Mouse (Mus musculus): ENCODE data around the gene Hrg. TPM values are rescaled to one million over a fixed set of nuclear protein-coding genes. Genes with fewer than 3 reads are reported as not detected.
"Not testable (repeated sequence)": the region's sequence is repeated elsewhere in the genome, so short reads cannot be mapped to it uniquely, and the experiment has no call there.

The Hrg gene
- polyA plus RNA-seq, 1 experiment from 2014 or later = 0.32 TPM

- not testable (repeated sequence) for H3K27ac ChIP-seq (ENCODE audit: low read depth, low read length); H3K4me1 ChIP-seq (replicated peaks; ENCODE audit: control insufficient read depth, insufficient read depth, low read length); H3K4me3 ChIP-seq (ENCODE audit: low read depth, low read length); DNase-seq (ENCODE audit: low spot score); ATAC-seq (replicated peaks; ENCODE audit: low FRiP score); H3K9ac ChIP-seq (ENCODE audit: low read length); H3K9me3 ChIP-seq (ENCODE audit: control insufficient read depth, low read length); H3K4me2 ChIP-seq (ENCODE audit: low read depth, low read length, severe bottlenecking); H3K36me3 ChIP-seq (ENCODE audit: control insufficient read depth, insufficient read depth, low read length); H3K27me3 ChIP-seq (ENCODE audit: control insufficient read depth, insufficient read depth, low read length)
Measured at GRCm38 (mm10) chr16:22941825-22942476, 8.9 kb upstream of the Hrg start.

GRCm38 (mm10) chr16:22947371-22947770 lies 3.5 kb upstream of the Hrg start:
- no peak for ATAC-seq (replicated peaks; ENCODE audit: low FRiP score)
- Histone ChIP-seq H3K27ac (ENCODE audit: low read depth, low read length) (no peak overlapping the region), H3K9me3 (ENCODE audit: control insufficient read depth, low read length) (no peaks in the 10 kb centered on the region), H3K4me3 (ENCODE audit: low read depth, low read length) (no peak overlapping the region), H3K27me3 (ENCODE audit: control insufficient read depth, insufficient read depth, low read length) (no peaks in the 10 kb centered on the region), H3K4me1 (replicated peaks; ENCODE audit: control insufficient read depth, insufficient read depth, low read length) (no peaks in the 10 kb centered on the region), H3K36me3 (ENCODE audit: control insufficient read depth, insufficient read depth, low read length) (no peaks in the 10 kb centered on the region), H3K9ac (ENCODE audit: low read length) (no peak overlapping the region), H3K4me2 (ENCODE audit: low read depth, low read length, severe bottlenecking) (no peak overlapping the region)
- no peak for DNase-seq (ENCODE audit: low spot score)
- 80% methylated on average over 2 of the region's 2 CpGs for WGBS

GRCm38 (mm10) chr16:22953069-22953468 lies 2.2 kb downstream of the Hrg start:
- ATAC-seq (replicated peaks; ENCODE audit: low FRiP score) (no peak), DNase-seq (ENCODE audit: low spot score) (no peak)
- no peak overlapping the region for H3K4me3 ChIP-seq (ENCODE audit: low read depth, low read length)
- no peak overlapping the region for H3K9ac ChIP-seq (ENCODE audit: low read length)
- H3K27ac ChIP-seq (ENCODE audit: low read depth, low read length) = no peak overlapping the region
- H3K9me3 ChIP-seq (ENCODE audit: control insufficient read depth, low read length) = no peaks in the 10 kb centered on the region
- H3K4me1 ChIP-seq (replicated peaks; ENCODE audit: control insufficient read depth, insufficient read depth, low read length) = no peaks in the 10 kb centered on the region
- H3K27me3 ChIP-seq (ENCODE audit: control insufficient read depth, insufficient read depth, low read length) = no peaks in the 10 kb centered on the region
- no peaks in the 10 kb centered on the region for H3K36me3 ChIP-seq (ENCODE audit: control insufficient read depth, insufficient read depth, low read length)
- 43% methylated on average over 4 of the region's 4 CpGs for WGBS
- H3K4me2 ChIP-seq (ENCODE audit: low read depth, low read length, severe bottlenecking) = no peak overlapping the region

GRCm38 (mm10) chr16:22955397-22956084 lies 4.7 kb downstream of the Hrg start:
- Histone ChIP-seq H3K4me1 (replicated peaks; ENCODE audit: control insufficient read depth, insufficient read depth, low read length) (no peaks in the 10 kb centered on the region), H3K27ac (ENCODE audit: low read depth, low read length) (0 out of 2 replicates have a peak overlapping the region, but pooled peaks have one; percentile 15), H3K27me3 (ENCODE audit: control insufficient read depth, insufficient read depth, low read length) (no peaks in the 10 kb centered on the region), H3K9me3 (ENCODE audit: control insufficient read depth, low read length) (no peaks in the 10 kb centered on the region), H3K4me2 (ENCODE audit: low read depth, low read length, severe bottlenecking) (0 out of 2 replicates have a peak overlapping the region, but pooled peaks have one; percentile 5), H3K9ac (ENCODE audit: low read length) (no peak overlapping the region), H3K4me3 (ENCODE audit: low read depth, low read length) (no peak overlapping the region), H3K36me3 (ENCODE audit: control insufficient read depth, insufficient read depth, low read length) (no peaks in the 10 kb centered on the region)
- WGBS = 53% methylated on average over 13 of the region's 13 CpGs
- DNase-seq (ENCODE audit: low spot score) = peak; percentile 57
- ATAC-seq (replicated peaks; ENCODE audit: low FRiP score) = peak; percentile 49; the same call in 1 of the 2 replicates

- Histone ChIP-seq H3K36me3 (ENCODE audit: control insufficient read depth, insufficient read depth, low read length) (no peaks in the 10 kb centered on the region), H3K4me3 (ENCODE audit: low read depth, low read length) (no peak overlapping the region), H3K27me3 (ENCODE audit: control insufficient read depth, insufficient read depth, low read length) (no peaks in the 10 kb centered on the region), H3K9me3 (ENCODE audit: control insufficient read depth, low read length) (no peaks in the 10 kb centered on the region), H3K4me1 (replicated peaks; ENCODE audit: control insufficient read depth, insufficient read depth, low read length) (no peaks in the 10 kb centered on the region), H3K9ac (ENCODE audit: low read length) (no peak overlapping the region), H3K4me2 (ENCODE audit: low read depth, low read length, severe bottlenecking) (0 out of 2 replicates have a peak overlapping the region, but pooled peaks have one; percentile 5), H3K27ac (ENCODE audit: low read depth, low read length) (0 out of 2 replicates have a peak overlapping the region, but pooled peaks have one; percentile 15)
- 78% methylated on average over 11 of the region's 11 CpGs for WGBS
- ATAC-seq (replicated peaks; ENCODE audit: low FRiP score) (no peak), DNase-seq (ENCODE audit: low spot score) (no peak)
Measured at GRCm38 (mm10) chr16:22956085-22956439, 5.2 kb downstream of the Hrg start.

GRCm38 (mm10) chr16:22961073-22961472 lies 10.2 kb downstream of the Hrg start:
- H3K4me2 ChIP-seq (ENCODE audit: low read depth, low read length, severe bottlenecking) = no peak overlapping the region
- no peak overlapping the region for H3K4me3 ChIP-seq (ENCODE audit: low read depth, low read length)
- no peak for DNase-seq (ENCODE audit: low spot score)
- no peak overlapping the region for H3K27ac ChIP-seq (ENCODE audit: low read depth, low read length)
- no peaks in the 10 kb centered on the region for H3K27me3 ChIP-seq (ENCODE audit: control insufficient read depth, insufficient read depth, low read length)
- 92% methylated on average over 8 of the region's 8 CpGs for WGBS
- H3K36me3 ChIP-seq (ENCODE audit: control insufficient read depth, insufficient read depth, low read length) = no peaks in the 10 kb centered on the region
- H3K4me1 ChIP-seq (replicated peaks; ENCODE audit: control insufficient read depth, insufficient read depth, low read length) = no peaks in the 10 kb centered on the region
- no peak for ATAC-seq (replicated peaks; ENCODE audit: low FRiP score)
- H3K9ac ChIP-seq (ENCODE audit: low read length) = no peak overlapping the region
- no peaks in the 10 kb centered on the region for H3K9me3 ChIP-seq (ENCODE audit: control insufficient read depth, low read length)

GRCm38 (mm10) chr16:22962256-22962655 lies 11.4 kb downstream of the Hrg start:
- WGBS = 80% methylated on average over 5 of the region's 5 CpGs
- no peak for ATAC-seq (replicated peaks; ENCODE audit: low FRiP score)

GRCm38 (mm10) chr16:22963293-22963692 lies 12.4 kb downstream of the Hrg start:
- Histone ChIP-seq H3K9ac (ENCODE audit: low read length) (no peak overlapping the region), H3K27ac (ENCODE audit: low read depth, low read length) (no peak overlapping the region), H3K4me1 (replicated peaks; ENCODE audit: control insufficient read depth, insufficient read depth, low read length) (no peaks in the 10 kb centered on the region), H3K9me3 (ENCODE audit: control insufficient read depth, low read length) (no peaks in the 10 kb centered on the region), H3K4me3 (ENCODE audit: low read depth, low read length) (no peak overlapping the region), H3K4me2 (ENCODE audit: low read depth, low read length, severe bottlenecking) (no peak overlapping the region), H3K27me3 (ENCODE audit: control insufficient read depth, insufficient read depth, low read length) (no peaks in the 10 kb centered on the region), H3K36me3 (ENCODE audit: control insufficient read depth, insufficient read depth, low read length) (no peaks in the 10 kb centered on the region)
- ATAC-seq (replicated peaks; ENCODE audit: low FRiP score) (no peak), DNase-seq (ENCODE audit: low spot score) (no peak)

More at GRCm38 (mm10) chr16:22962256-22962655, 11.4 kb downstream of the Hrg start:
- H3K4me2 ChIP-seq (ENCODE audit: low read depth, low read length, severe bottlenecking) = no peak overlapping the region
- H3K4me3 ChIP-seq (ENCODE audit: low read depth, low read length) = no peak overlapping the region
- no peaks in the 10 kb centered on the region for H3K27me3 ChIP-seq (ENCODE audit: control insufficient read depth, insufficient read depth, low read length)
- H3K27ac ChIP-seq (ENCODE audit: low read depth, low read length) = no peak overlapping the region
- no peaks in the 10 kb centered on the region for H3K9me3 ChIP-seq (ENCODE audit: control insufficient read depth, low read length)
- no peaks in the 10 kb centered on the region for H3K36me3 ChIP-seq (ENCODE audit: control insufficient read depth, insufficient read depth, low read length)
- H3K9ac ChIP-seq (ENCODE audit: low read length) = no peak overlapping the region
- H3K4me1 ChIP-seq (replicated peaks; ENCODE audit: control insufficient read depth, insufficient read depth, low read length) = no peaks in the 10 kb centered on the region
- no peak for DNase-seq (ENCODE audit: low spot score)
